Mouse (Mus musculus): ENCODE measurements around the gene Rgma. TPM values are rescaled to one million over a fixed set of nuclear protein-coding genes. Genes with fewer than 3 reads are reported as not detected.

Rgma gene
- polyA plus RNA-seq (2016; fragmentation: Nextera tagmentation; extraction: Ambion mirVana): 23.4 and 26.5 TPM in 2 replicates

GRCm38 (mm10) chr7:73375257-73376100, at the start of gene Rgma:
Rgma (plus strand) TSS chr7:73375509.
- H3K27me3 ChIP-seq (replicated peaks; ENCODE audit: low read depth, poor library complexity, severe bottlenecking): peaks cover 86% of the 10 kb centered on the region
- peak within 1 kb of the TSS; percentile 83 for H3K4me3 ChIP-seq
- H3K27ac ChIP-seq (replicated peaks): peak within 1 kb of the TSS; percentile 90
- H3K4me1 ChIP-seq: peaks cover 66% of the 10 kb centered on the region
- H3K36me3 ChIP-seq (replicated peaks): no peaks in the 10 kb centered on the region
- WGBS: under 1% methylated on average over 78 of the region's 85 CpGs
- DNase-seq (ENCODE audit: low spot score): peak; percentile 78
- no peaks in the 10 kb centered on the region for H3K9me3 ChIP-seq

- 79% methylated on average over 14 of the region's 14 CpGs for WGBS
- Histone ChIP-seq H3K27ac (replicated peaks) (no peak overlapping the region; the same call in 1 of the 2 replicates), H3K27me3 (replicated peaks; ENCODE audit: low read depth, poor library complexity, severe bottlenecking) (peaks cover 16% of the 10 kb centered on the region; the same call in 1 of the 2 replicates), H3K4me1 (peaks cover 21% of the 10 kb centered on the region), H3K4me3 (no peak overlapping the region), H3K9me3 (peaks cover 4% of the 10 kb centered on the region; the same call in 1 of the 2 replicates), H3K36me3 (replicated peaks) (no peaks in the 10 kb centered on the region)
- no peak for DNase-seq (ENCODE audit: low spot score)
Observed at GRCm38 (mm10) chr7:73326236-73326635, 49.1 kb upstream of the Rgma start.

- Histone ChIP-seq H3K9me3 (peaks cover 4% of the 10 kb centered on the region; the same call in 1 of the 2 replicates), H3K27me3 (replicated peaks; ENCODE audit: low read depth, poor library complexity, severe bottlenecking) (peaks cover 16% of the 10 kb centered on the region; the same call in 1 of the 2 replicates), H3K27ac (replicated peaks) (no peak overlapping the region), H3K4me3 (no peak overlapping the region), H3K36me3 (replicated peaks) (no peaks in the 10 kb centered on the region), H3K4me1 (peaks cover 22% of the 10 kb centered on the region)
- 91% methylated on average over 11 of the region's 11 CpGs for WGBS
- no peak for DNase-seq (ENCODE audit: low spot score)
Observed at GRCm38 (mm10) chr7:73326680-73327079, 48.6 kb upstream of the Rgma start.

GRCm38 (mm10) chr7:73327193-73327592, 48.1 kb upstream of the Rgma start:
- H3K4me1 ChIP-seq: peaks cover 26% of the 10 kb centered on the region

GRCm38 (mm10) chr7:73327652-73328051, 47.7 kb upstream of the Rgma start:
- 87% methylated on average over 5 of the region's 5 CpGs for WGBS
- Histone ChIP-seq H3K4me1 (peaks cover 26% of the 10 kb centered on the region), H3K27ac (replicated peaks) (no peak overlapping the region)

More at GRCm38 (mm10) chr7:73327193-73327592, 48.1 kb upstream of the Rgma start:
- 81% methylated on average over 8 of the region's 8 CpGs for WGBS
- no peak overlapping the region for H3K27ac ChIP-seq (replicated peaks)
- DNase-seq (ENCODE audit: low spot score): no peak
- H3K36me3 ChIP-seq (replicated peaks): no peaks in the 10 kb centered on the region
- H3K9me3 ChIP-seq: peaks cover 4% of the 10 kb centered on the region; the same call in 1 of the 2 replicates
- peaks cover 14% of the 10 kb centered on the region; the same call in 1 of the 2 replicates for H3K27me3 ChIP-seq (replicated peaks; ENCODE audit: low read depth, poor library complexity, severe bottlenecking)
- H3K4me3 ChIP-seq: no peak overlapping the region

GRCm38 (mm10) chr7:73328653-73329207, 46.6 kb upstream of the Rgma start:
- 67% methylated on average over 5 of the region's 5 CpGs for WGBS
- DNase-seq (ENCODE audit: low spot score): no peak
- Histone ChIP-seq H3K27ac (replicated peaks) (no peak overlapping the region), H3K9me3 (peaks cover 4% of the 10 kb centered on the region; the same call in 1 of the 2 replicates), H3K27me3 (replicated peaks; ENCODE audit: low read depth, poor library complexity, severe bottlenecking) (0 out of 2 replicates have a peak, but pooled peaks cover 12% of the 10 kb centered on the region), H3K36me3 (replicated peaks) (no peaks in the 10 kb centered on the region), H3K4me3 (no peak overlapping the region), H3K4me1 (peaks cover 24% of the 10 kb centered on the region)

More at GRCm38 (mm10) chr7:73327652-73328051, 47.7 kb upstream of the Rgma start:
- H3K9me3 ChIP-seq: peaks cover 4% of the 10 kb centered on the region; the same call in 1 of the 2 replicates
- 0 out of 2 replicates have a peak, but pooled peaks cover 11% of the 10 kb centered on the region for H3K27me3 ChIP-seq (replicated peaks; ENCODE audit: low read depth, poor library complexity, severe bottlenecking)
- DNase-seq (ENCODE audit: low spot score): no peak
- H3K36me3 ChIP-seq (replicated peaks): no peaks in the 10 kb centered on the region
- no peak overlapping the region for H3K4me3 ChIP-seq

- WGBS: 94% methylated on average over 12 of the region's 12 CpGs
- peaks cover 31% of the 10 kb centered on the region for H3K4me1 ChIP-seq
- H3K9me3 ChIP-seq: no peaks in the 10 kb centered on the region
- no peak overlapping the region for H3K4me3 ChIP-seq
- no peak for DNase-seq (ENCODE audit: low spot score)
- H3K27ac ChIP-seq (replicated peaks): no peak overlapping the region
- H3K36me3 ChIP-seq (replicated peaks): no peaks in the 10 kb centered on the region
- H3K27me3 ChIP-seq (replicated peaks; ENCODE audit: low read depth, poor library complexity, severe bottlenecking): 0 out of 2 replicates have a peak, but pooled peaks cover 14% of the 10 kb centered on the region
Observed at GRCm38 (mm10) chr7:73330754-73331153, 44.6 kb upstream of the Rgma start.

- H3K27ac ChIP-seq (replicated peaks): 0 out of 2 replicates have a peak overlapping the region, but pooled peaks have one; percentile 45
Observed at GRCm38 (mm10) chr7:73331645-73332044, 43.7 kb upstream of the Rgma start.

GRCm38 (mm10) chr7:73333398-73333988, 41.8 kb upstream of the Rgma start:
- Histone ChIP-seq H3K4me3 (no peak overlapping the region), H3K9me3 (no peaks in the 10 kb centered on the region), H3K27ac (replicated peaks) (no peak overlapping the region), H3K36me3 (replicated peaks) (no peaks in the 10 kb centered on the region), H3K4me1 (peaks cover 25% of the 10 kb centered on the region), H3K27me3 (replicated peaks; ENCODE audit: low read depth, poor library complexity, severe bottlenecking) (peaks cover 20% of the 10 kb centered on the region; the same call in 1 of the 2 replicates)
- WGBS: 83% methylated on average over 12 of the region's 12 CpGs
- no peak for DNase-seq (ENCODE audit: low spot score)

More at GRCm38 (mm10) chr7:73331645-73332044, 43.7 kb upstream of the Rgma start:
- H3K36me3 ChIP-seq (replicated peaks): no peaks in the 10 kb centered on the region
- 0 out of 2 replicates have a peak, but pooled peaks cover 14% of the 10 kb centered on the region for H3K27me3 ChIP-seq (replicated peaks; ENCODE audit: low read depth, poor library complexity, severe bottlenecking)
- no peaks in the 10 kb centered on the region for H3K9me3 ChIP-seq
- H3K4me1 ChIP-seq: peaks cover 33% of the 10 kb centered on the region
- DNase-seq (ENCODE audit: low spot score): no peak
- no peak overlapping the region for H3K4me3 ChIP-seq
- WGBS: 54% methylated on average over 7 of the region's 7 CpGs

GRCm38 (mm10) chr7:73334883-73335282, 40.4 kb upstream of the Rgma start:
- Histone ChIP-seq H3K27ac (replicated peaks) (no peak overlapping the region; the same call in none of the 2 replicates), H3K27me3 (replicated peaks; ENCODE audit: low read depth, poor library complexity, severe bottlenecking) (peaks cover 15% of the 10 kb centered on the region; the same call in 1 of the 2 replicates), H3K4me3 (no peak overlapping the region), H3K36me3 (replicated peaks) (no peaks in the 10 kb centered on the region), H3K9me3 (no peaks in the 10 kb centered on the region), H3K4me1 (peaks cover 20% of the 10 kb centered on the region)
- no peak for DNase-seq (ENCODE audit: low spot score)
- 76% methylated on average over 7 of the region's 7 CpGs for WGBS

GRCm38 (mm10) chr7:73336380-73336779, 38.9 kb upstream of the Rgma start:
- H3K4me1 ChIP-seq: peaks cover 19% of the 10 kb centered on the region
- 77% methylated on average over 7 of the region's 7 CpGs for WGBS
- H3K27ac ChIP-seq (replicated peaks): no peak overlapping the region
- no peaks in the 10 kb centered on the region for H3K36me3 ChIP-seq (replicated peaks)
- H3K4me3 ChIP-seq: no peak overlapping the region
- no peak for DNase-seq (ENCODE audit: low spot score)
- peaks cover 9% of the 10 kb centered on the region; the same call in 1 of the 2 replicates for H3K27me3 ChIP-seq (replicated peaks; ENCODE audit: low read depth, poor library complexity, severe bottlenecking)
- H3K9me3 ChIP-seq: no peaks in the 10 kb centered on the region

- peaks cover 9% of the 10 kb centered on the region; the same call in 1 of the 2 replicates for H3K27me3 ChIP-seq (replicated peaks; ENCODE audit: low read depth, poor library complexity, severe bottlenecking)
- H3K4me3 ChIP-seq: no peak overlapping the region
- 89% methylated on average over 5 of the region's 5 CpGs for WGBS
- peaks cover 13% of the 10 kb centered on the region for H3K4me1 ChIP-seq
- H3K9me3 ChIP-seq: no peaks in the 10 kb centered on the region
- no peaks in the 10 kb centered on the region for H3K36me3 ChIP-seq (replicated peaks)
- DNase-seq (ENCODE audit: low spot score): no peak
- H3K27ac ChIP-seq (replicated peaks): no peak overlapping the region
Observed at GRCm38 (mm10) chr7:73338353-73338752, 37.0 kb upstream of the Rgma start.
